Mouse (Mus musculus) thymus, postnatal 10 days (tissue): Measurements from ENCODE around the gene Hoxd8.

Source experiments
- DNase-seq, 2 experiments: peaks; one replicate each; pipeline ENCODE4 v3.0.0; 2021; ENCODE audit warnings: low spot score in 2 of 2

Hoxd8 gene

GRCm38 (mm10) chr2:74713239-74714150 lies 9.1 kb downstream of the Hoxd8 start:
- DNase-seq: no peak

- DNase-seq: no peak
Measured at GRCm38 (mm10) chr2:74714156-74714789, 9.9 kb downstream of the Hoxd8 start.

GRCm38 (mm10) chr2:74714881-74715280 lies 10.5 kb downstream of the Hoxd8 start:
- no peak for DNase-seq

GRCm38 (mm10) chr2:74715504-74716241 lies 11.3 kb downstream of the Hoxd8 start:
- DNase-seq: peak; percentile 66 to 89

- DNase-seq: no peak
Measured at GRCm38 (mm10) chr2:74720384-74720783, 16.0 kb downstream of the Hoxd8 start.

- DNase-seq: no peak
Measured at GRCm38 (mm10) chr2:74720955-74721491, 16.6 kb downstream of the Hoxd8 start.

- DNase-seq: no peak
Measured at GRCm38 (mm10) chr2:74721882-74722281, 17.5 kb downstream of the Hoxd8 start.

GRCm38 (mm10) chr2:74722949-74723348 lies 18.5 kb downstream of the Hoxd8 start:
- no peak for DNase-seq

- no peak for DNase-seq
Measured at GRCm38 (mm10) chr2:74724244-74725015, 20.0 kb downstream of the Hoxd8 start.

GRCm38 (mm10) chr2:74725171-74725570 lies 20.8 kb downstream of the Hoxd8 start:
- no peak for DNase-seq

- DNase-seq: no peak
Measured at GRCm38 (mm10) chr2:74726551-74726950, 22.1 kb downstream of the Hoxd8 start, which contains the start of gene Gm28230. Gene Gm28230 (plus strand): TSS chr2:74726728.

- DNase-seq: no peak
Measured at GRCm38 (mm10) chr2:74726973-74727639, 22.7 kb downstream of the Hoxd8 start.

GRCm38 (mm10) chr2:74727640-74728302 lies 23.4 kb downstream of the Hoxd8 start:
- no peak for DNase-seq

- no peak for DNase-seq
Measured at GRCm38 (mm10) chr2:74728303-74728680, 23.9 kb downstream of the Hoxd8 start.

- DNase-seq: no peak
Measured at GRCm38 (mm10) chr2:74730331-74730730, 25.9 kb downstream of the Hoxd8 start.

GRCm38 (mm10) chr2:74731055-74731454 lies 26.6 kb downstream of the Hoxd8 start:
- DNase-seq: no peak

GRCm38 (mm10) chr2:74731799-74732512 lies 27.5 kb downstream of the Hoxd8 start:
- DNase-seq: no peak

GRCm38 (mm10) chr2:74732513-74733316 lies 28.3 kb downstream of the Hoxd8 start:
- DNase-seq: no peak

- no peak for DNase-seq
Measured at GRCm38 (mm10) chr2:74733317-74733661, 28.9 kb downstream of the Hoxd8 start.
